ENCODE assay signal across 29 mouse cellular contexts in the genomic region with DNA sequence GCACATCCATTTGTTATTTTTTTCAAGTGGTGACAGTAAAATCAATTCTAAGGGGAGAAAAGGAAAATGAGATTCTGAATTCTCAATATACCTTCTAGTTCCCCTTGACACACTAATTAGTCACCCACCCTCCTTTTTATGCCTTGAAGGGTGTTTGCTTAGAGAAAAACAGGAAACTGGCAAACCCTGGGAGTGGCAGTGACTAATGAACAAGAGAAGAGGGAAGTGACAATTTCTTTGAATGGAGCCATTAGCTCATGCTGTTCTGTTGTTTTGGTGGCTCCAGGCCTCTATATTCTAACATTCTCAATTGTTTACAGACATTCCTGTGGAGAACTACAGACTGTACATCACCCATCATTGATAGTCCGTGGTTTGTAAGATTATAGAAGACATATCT.
DNase-seq lines count a peak whose midpoint lies in the region; ATAC-seq lines count a peak whose summit lies in the region.
"Had no signal": no experiment of that assay in that cellular context is flagged by ENCODE, and none has a peak within 500 bp of the region (broad histone marks: within the 10 kb centered on the region; RNA-seq: fewer than 3 reads in every experiment).

No protein-coding gene starts in this region.

- H3K27me3 ChIP-seq in midbrain, embryonic 16.5 days (ENCODE audit: control insufficient read depth, insufficient read depth, low read depth, low read length): no peaks in the 10 kb centered on the region
- H3K27me3 ChIP-seq: embryonic facial prominence, embryonic 13.5 days; forebrain, embryonic 12.5 days; heart, embryonic 15.5 days; hindbrain, embryonic 15.5 days; limb, embryonic 12.5 days; megakaryocyte, embryonic 14.5 days; neural tube, embryonic 13.5 days had no signal

- no peak overlapping the region for H3K9ac ChIP-seq in midbrain, embryonic 16.5 days (ENCODE audit: low read depth, low read length)
- H3K9ac ChIP-seq: embryonic facial prominence, embryonic 13.5 days; forebrain, embryonic 12.5 days; heart, embryonic 15.5 days; hindbrain, embryonic 15.5 days; limb, embryonic 12.5 days; liver, postnatal 0 days; neural tube, embryonic 13.5 days had no signal

- no peaks in the 10 kb centered on the region for H3K9me3 ChIP-seq in midbrain, embryonic 16.5 days (replicated peaks; ENCODE audit: control insufficient read depth, low read length, poor library complexity, severe bottlenecking)
- H3K9me3 ChIP-seq: embryonic facial prominence, embryonic 13.5 days; forebrain, embryonic 12.5 days; G1E; heart, embryonic 15.5 days; hindbrain, embryonic 15.5 days; limb, embryonic 12.5 days; neural tube, embryonic 13.5 days had no signal

- H3K4me3 ChIP-seq in midbrain, embryonic 16.5 days (ENCODE audit: low read depth, low read length): no peak overlapping the region
- H3K4me3 ChIP-seq: embryonic facial prominence, embryonic 13.5 days; erythroblast, embryonic 14.5 days; forebrain, embryonic 12.5 days; heart, embryonic 15.5 days; hindbrain, embryonic 15.5 days; limb, embryonic 12.5 days; megakaryocyte, embryonic 14.5 days; myocyte; neural tube, embryonic 13.5 days had no signal

- WGBS in midbrain, embryonic 16.5 days: 52% methylated on average over 1 of the region's 1 CpGs

- ATAC-seq in common myeloid progenitor, adult 5-6 weeks (replicated peaks; ENCODE audit: low read depth, poor library complexity, severe bottlenecking): peak; percentile 80; the same call in 1 of the 2 replicates
- ATAC-seq in midbrain, embryonic 16.5 days: no peak
- ATAC-seq: intestine, embryonic 16.5 days; liver, postnatal 0 days; lung, postnatal 0 days had no signal

- H3K4me1 ChIP-seq in midbrain, embryonic 16.5 days (ENCODE audit: control insufficient read depth, insufficient read depth, low read length): no peaks in the 10 kb centered on the region
- H3K4me1 ChIP-seq: embryonic facial prominence, embryonic 13.5 days; forebrain, embryonic 12.5 days; heart, embryonic 15.5 days; hindbrain, embryonic 15.5 days; limb, embryonic 12.5 days; megakaryocyte, embryonic 14.5 days; neural tube, embryonic 13.5 days had no signal

- no peak overlapping the region for H3K4me2 ChIP-seq in midbrain, embryonic 16.5 days (ENCODE audit: low read length)
- H3K4me2 ChIP-seq: embryonic facial prominence, embryonic 13.5 days; forebrain, embryonic 12.5 days; heart, embryonic 15.5 days; hindbrain, embryonic 15.5 days; limb, embryonic 12.5 days; liver, embryonic 11.5 days; neural tube, embryonic 13.5 days had no signal

- no peaks in the 10 kb centered on the region for H3K36me3 ChIP-seq in midbrain, embryonic 16.5 days (ENCODE audit: control insufficient read depth, insufficient read depth, low read length)
- H3K36me3 ChIP-seq: embryonic facial prominence, embryonic 13.5 days; forebrain, embryonic 12.5 days; G1E; heart, embryonic 15.5 days; hindbrain, embryonic 15.5 days; limb, embryonic 12.5 days; neural tube, embryonic 13.5 days had no signal

- peak; percentile 9 for DNase-seq in embryo, embryonic 10.5 days (ENCODE audit: low spot score)
- no peak for DNase-seq in embryo, embryonic 10 days (ENCODE audit: low spot score)
- DNase-seq in lung, postnatal 36 days: peak; percentile 18
- no peak for DNase-seq in lung, postnatal 25 days (ENCODE audit: low spot score)
- DNase-seq in right cerebral cortex, postnatal 4 days: no peak
- DNase-seq in frontal cortex, postnatal 10 days (ENCODE audit: low spot score in 2 of 2): no peak
- DNase-seq: adrenal gland, postnatal 25 days; cerebellum, adult 11 months; embryo, embryonic 11 days; gastrocnemius, postnatal 36 days; liver, postnatal 0 days; midbrain, embryonic 14.5 days; retina, postnatal 1 day; right cerebral cortex, postnatal 25 days had no signal

- no peak overlapping the region for H3K27ac ChIP-seq in midbrain, embryonic 16.5 days (ENCODE audit: low read length)
- H3K27ac ChIP-seq: embryonic facial prominence, embryonic 13.5 days; forebrain, embryonic 12.5 days; heart, embryonic 15.5 days; hindbrain, embryonic 15.5 days; limb, embryonic 12.5 days; neural tube, embryonic 13.5 days had no signal

Comparison
In these comparisons a context has a peak if more than half of its experiments do, and no peak if none do; other contexts are left out.
1. DNase-seq: peak in embryo, embryonic 10.5 days (single experiment) and lung, postnatal 36 days (single experiment); none in embryo, embryonic 10 days (single experiment), lung, postnatal 25 days (single experiment), right cerebral cortex, postnatal 4 days (single experiment) and frontal cortex, postnatal 10 days (0 of 2).